Mouse (Mus musculus) myocyte (in vitro differentiated cells): ENCODE measurements around the gene Camta1. TPM values are rescaled to one million over a fixed set of nuclear protein-coding genes. Genes with fewer than 3 reads are reported as not detected.

Source experiments
- H3K27me3 ChIP-seq: one replicate; pipeline ENCODE4 v1.6.1; 2011; ENCODE audit not compliant: control insufficient read depth, insufficient read depth, insufficient read length
- H3K36me3 ChIP-seq: one replicate; pipeline ENCODE4 v1.6.1; 2011; ENCODE audit not compliant: control insufficient read depth, insufficient read depth
- H3K4me2 ChIP-seq: one replicate; pipeline ENCODE4 v1.6.1; 2011; ENCODE audit warnings: low read depth, control low read depth
- H3K4me3 ChIP-seq: one replicate; pipeline ENCODE4 v1.5.1; 2011; ENCODE audit warnings: mild to moderate bottlenecking, control low read depth, moderate library complexity
- H3K79me2 ChIP-seq: one replicate; pipeline ENCODE4 v1.6.1; 2011; ENCODE audit not compliant: control insufficient read depth, insufficient read depth
- H3ac ChIP-seq: one replicate; pipeline ENCODE4 v1.6.1; 2011; ENCODE audit not compliant: control insufficient read depth, insufficient read length
- CEBPB ChIP-seq: IDR thresholded peaks from 2 replicates; pipeline ENCODE4 v1.6.1; 2011; ENCODE audit warnings: mild to moderate bottlenecking, moderate library complexity; ENCODE audit not compliant: poor library complexity, insufficient read depth, severe bottlenecking
- E2F4 ChIP-seq: IDR thresholded peaks from one replicate; pipeline ENCODE4 v1.6.1; 2011; ENCODE audit warnings: mild to moderate bottlenecking, control low read depth, moderate library complexity; ENCODE audit not compliant: insufficient read depth
- MAX ChIP-seq: IDR thresholded peaks from one replicate; pipeline ENCODE4 v1.6.1; 2011; ENCODE audit warnings: low read depth, mild to moderate bottlenecking, control low read depth
- MYOD1 ChIP-seq, 3 experiments: IDR thresholded peaks; one replicate each; pipeline ENCODE4 v1.6.1; 2011; ENCODE audit warnings: control low read depth in 2 of 3, low read depth in 2 of 3, mild to moderate bottlenecking in 2 of 3, moderate library complexity in 1 of 3; ENCODE audit not compliant: insufficient read length in 2 of 3, control insufficient read depth in 1 of 3
- MYOG ChIP-seq, 3 experiments: IDR thresholded peaks; one replicate each; pipeline ENCODE4 v1.6.1; 2011; ENCODE audit warnings: control low read depth in 2 of 3, low read depth in 2 of 3, mild to moderate bottlenecking in 2 of 3; ENCODE audit not compliant: insufficient read length in 2 of 3, control insufficient read depth in 1 of 3, insufficient read depth in 1 of 3
- POLR2A ChIP-seq: IDR thresholded peaks from one replicate; pipeline ENCODE4 v1.6.1; 2011; ENCODE audit warnings: low read depth, mild to moderate bottlenecking, control low read depth, moderate library complexity; ENCODE audit not compliant: insufficient read length
- POLR2AphosphoS2 ChIP-seq: IDR thresholded peaks from one replicate; pipeline ENCODE4 v1.6.1; 2011; ENCODE audit warnings: low read depth, control low read depth; ENCODE audit not compliant: insufficient read length
- REST ChIP-seq: IDR thresholded peaks from one replicate; pipeline ENCODE4 v1.6.1; 2011; ENCODE audit warnings: mild to moderate bottlenecking, control low read depth, moderate library complexity; ENCODE audit not compliant: insufficient read depth, insufficient read length
- SRF ChIP-seq: IDR thresholded peaks from one replicate; pipeline ENCODE4 v1.6.1; 2011; ENCODE audit warnings: low read depth; ENCODE audit not compliant: control insufficient read depth, insufficient read length
- TCF12 ChIP-seq: IDR thresholded peaks from one replicate; pipeline ENCODE4 v1.6.1; 2011; ENCODE audit warnings: mild to moderate bottlenecking, control low read depth; ENCODE audit not compliant: poor library complexity, insufficient read depth, severe bottlenecking
- TCF3 ChIP-seq: IDR thresholded peaks from one replicate; pipeline ENCODE4 v1.6.1; 2011; ENCODE audit warnings: low read depth, control low read depth; ENCODE audit not compliant: insufficient read length
- USF1 ChIP-seq: IDR thresholded peaks from one replicate; pipeline ENCODE4 v1.6.1; 2011; ENCODE audit warnings: low read depth, mild to moderate bottlenecking, control low read depth, moderate library complexity
- polyA plus RNA-seq: library from polyadenylated mRNA; unstranded; fragments of >200 nt; fragmentation: generic; extraction: Trizol; gene quantifications from one replicate; pipeline ENCODE4 v1.2.1, GENCODE M21; 2012; ENCODE audit warnings: missing spikeins

The Camta1 gene
- polyA plus RNA-seq, 1 experiment, result 40.6 TPM

DNA sequence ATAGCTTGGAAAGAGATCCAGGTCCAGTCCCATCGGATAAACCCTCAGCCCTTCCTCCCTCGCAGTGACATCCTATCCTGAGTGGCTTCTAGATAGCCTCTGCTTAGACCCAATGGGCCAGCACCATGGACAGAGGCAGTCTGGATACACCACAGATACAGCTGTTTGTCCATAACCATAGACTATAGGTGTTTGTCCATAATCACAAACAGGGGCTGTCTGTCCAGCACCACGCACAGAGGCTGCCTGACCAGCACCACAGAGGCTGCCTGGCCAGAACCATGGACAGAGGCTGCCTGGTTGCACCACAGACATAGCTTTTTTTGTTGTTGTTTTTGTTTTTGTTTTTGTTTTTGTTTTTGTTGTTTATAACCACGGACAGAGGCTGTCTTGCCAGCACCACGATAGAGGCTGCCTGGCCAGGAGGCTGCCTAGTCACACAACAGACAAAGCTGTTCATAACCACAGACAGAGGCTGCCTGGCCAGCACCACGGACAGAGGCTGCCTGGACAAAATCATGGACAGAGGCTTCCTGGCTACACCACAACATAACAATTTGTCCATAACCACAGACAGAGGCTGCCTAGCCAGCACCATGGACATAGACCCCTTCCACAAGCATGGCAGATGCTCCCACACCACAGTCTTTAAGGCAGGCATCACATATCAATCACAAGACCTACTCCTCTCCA is 572.6 kb downstream of the Camta1 start:
- H3ac ChIP-seq, result no peak overlapping the region
- no peak overlapping the region for H3K4me2 ChIP-seq
- TF ChIP-seq USF1, result no peak
- TF ChIP-seq REST, result peak; percentile 94
- H3K27me3 ChIP-seq, result no peaks in the 10 kb centered on the region
- no peak overlapping the region for H3K4me3 ChIP-seq
- H3K79me2 ChIP-seq, result no peaks in the 10 kb centered on the region
- no peaks in the 10 kb centered on the region for H3K36me3 ChIP-seq

GRCm38 (mm10) chr4:151285905-151286445 is 575.7 kb downstream of the Camta1 start:
- H3ac ChIP-seq, result no peak overlapping the region
- no peak overlapping the region for H3K4me3 ChIP-seq
- peaks cover 5% of the 10 kb centered on the region for H3K27me3 ChIP-seq
- TF ChIP-seq CEBPB (no peak), POLR2AphosphoS2 (no peak), MYOG (IDR thresholded peaks at IDR 0.05; ENCODE audit: control insufficient read depth in 1 of 3, insufficient read depth in 1 of 3, insufficient read length in 2 of 3, low read depth in 2 of 3) (no peak), REST (no peak), TCF3 (no peak), MYOD1 (IDR thresholded peaks at IDR 0.05; ENCODE audit: control insufficient read depth in 1 of 3, insufficient read length in 2 of 3, low read depth in 2 of 3) (no peak), USF1 (no peak)
- H3K79me2 ChIP-seq, result no peaks in the 10 kb centered on the region
- no peaks in the 10 kb centered on the region for H3K36me3 ChIP-seq
- H3K4me2 ChIP-seq, result no peak overlapping the region

DNA sequence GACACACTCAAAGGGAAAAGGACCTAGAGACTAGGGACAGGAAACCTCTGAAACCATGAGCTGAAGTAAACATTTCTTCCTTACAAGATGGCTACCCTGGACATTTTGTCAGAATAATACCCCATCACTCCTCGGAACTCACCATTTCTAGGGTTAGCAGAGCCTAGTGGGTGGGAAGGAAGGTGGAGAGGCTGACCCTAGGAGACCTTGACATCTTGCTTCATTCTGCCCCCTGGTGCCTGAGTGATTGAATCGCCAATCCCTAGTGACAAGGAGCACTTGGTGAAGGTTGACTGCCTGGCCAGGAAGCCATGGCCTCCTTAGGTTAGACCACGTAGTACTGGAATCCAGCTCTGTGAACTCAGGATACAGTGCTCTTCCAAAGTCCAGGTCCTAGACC is 576.2 kb downstream of the Camta1 start:
- Histone ChIP-seq H3K79me2 (no peaks in the 10 kb centered on the region), H3K4me3 (no peak overlapping the region), H3ac (no peak overlapping the region), H3K4me2 (no peak overlapping the region), H3K27me3 (peaks cover 5% of the 10 kb centered on the region), H3K36me3 (no peaks in the 10 kb centered on the region)
- TF ChIP-seq SRF (no peak), MYOG (IDR thresholded peaks at IDR 0.05; ENCODE audit: control insufficient read depth in 1 of 3, insufficient read depth in 1 of 3, insufficient read length in 2 of 3, low read depth in 2 of 3) (no peak), CEBPB (no peak), MAX (no peak), POLR2A (no peak), USF1 (no peak), REST (no peak), E2F4 (no peak)

GRCm38 (mm10) chr4:151283092-151283741 is 578.5 kb downstream of the Camta1 start:
- Histone ChIP-seq H3K4me3 (no peak overlapping the region), H3ac (no peak overlapping the region), H3K27me3 (peaks cover 5% of the 10 kb centered on the region), H3K79me2 (no peaks in the 10 kb centered on the region), H3K36me3 (no peaks in the 10 kb centered on the region), H3K4me2 (no peak overlapping the region)
- TF ChIP-seq MYOG (IDR thresholded peaks at IDR 0.05; ENCODE audit: control insufficient read depth in 1 of 3, insufficient read depth in 1 of 3, insufficient read length in 2 of 3, low read depth in 2 of 3) (no peak), SRF (no peak), USF1 (no peak), CEBPB (no peak), E2F4 (no peak), TCF3 (no peak), REST (no peak), MYOD1 (IDR thresholded peaks at IDR 0.05; ENCODE audit: control insufficient read depth in 1 of 3, insufficient read length in 2 of 3, low read depth in 2 of 3) (no peak), MAX (no peak), POLR2AphosphoS2 (no peak), POLR2A (no peak), TCF12 (no peak)

GRCm38 (mm10) chr4:151282103-151282502 is 579.6 kb downstream of the Camta1 start:
- TF ChIP-seq E2F4, result no peak
- TF ChIP-seq MYOG (IDR thresholded peaks at IDR 0.05; ENCODE audit: control insufficient read depth in 1 of 3, insufficient read depth in 1 of 3, insufficient read length in 2 of 3, low read depth in 2 of 3), result no peak
- no peaks in the 10 kb centered on the region for H3K79me2 ChIP-seq
- H3K4me3 ChIP-seq, result no peak overlapping the region
- H3ac ChIP-seq, result no peak overlapping the region
- H3K36me3 ChIP-seq, result no peaks in the 10 kb centered on the region
- no peak overlapping the region for H3K4me2 ChIP-seq
- peaks cover 5% of the 10 kb centered on the region for H3K27me3 ChIP-seq
